Mouse (Mus musculus) G1E (cell line): Measurements from ENCODE around the gene Hspb2.

Experiments used
- CTCF ChIP-seq: IDR thresholded peaks from 2 replicates; pipeline ENCODE4 v1.5.1; 2012; ENCODE audit warnings: low read depth, low read length, inconsistent platforms, mixed read lengths
- GATA2 ChIP-seq: IDR thresholded peaks from 2 replicates; pipeline ENCODE4 v1.6.1; 2012; ENCODE audit warnings: low read depth, low read length, inconsistent platforms, borderline replicate concordance
- POLR2AphosphoS5 ChIP-seq: IDR thresholded peaks from 2 replicates; pipeline ENCODE4 v1.6.1; 2012; ENCODE audit warnings: low read depth, low read length, inconsistent platforms; ENCODE audit not compliant: insufficient replicate concordance

- TF ChIP-seq CTCF (no peak), GATA2 (no peak), POLR2AphosphoS5 (no peak)
Measured at GRCm38 (mm10) chr9:50774991-50775612, 22.9 kb upstream of the Hspb2 start, which contains the start of the genes Alg9 and 1110032A03Rik.
